Mouse (Mus musculus) MEL (cell line): ENCODE data around the gene Kansl1. TPM values are rescaled to one million over a fixed set of nuclear protein-coding genes. Genes with fewer than 3 reads are reported as not detected.

Experiments
- CHD2 ChIP-seq: IDR thresholded peaks from 2 replicates; pipeline ENCODE4 v1.6.1; 2011; ENCODE audit warnings: low read length, improper control_type of control experiment
- CTCF ChIP-seq, 3 experiments: IDR thresholded peaks in 2 of 3; conservative IDR thresholded peaks in 1 of 3; 2 replicates each; pipeline ENCODE4 v1.5.1; 2011 to 2012; ENCODE audit warnings: low read length in 3 of 3, low read depth in 2 of 3, mild to moderate bottlenecking in 2 of 3, improper control_type of control experiment in 1 of 3, inconsistent platforms in 1 of 3, mixed read lengths in 1 of 3, moderate library complexity in 1 of 3; ENCODE audit not compliant: control insufficient read depth in 1 of 3, insufficient read depth in 1 of 3, poor library complexity in 1 of 3, severe bottlenecking in 1 of 3
- ELF1 ChIP-seq: IDR thresholded peaks from 2 replicates; pipeline ENCODE4 v1.6.1; 2014; ENCODE audit warnings: low read depth, mild to moderate bottlenecking, inconsistent platforms, low read length, improper control_type of control experiment, moderate library complexity
- HCFC1 ChIP-seq: IDR thresholded peaks from 2 replicates; pipeline ENCODE4 v1.6.1; 2012; ENCODE audit warnings: low read depth, mild to moderate bottlenecking, inconsistent platforms, low read length, improper control_type of control experiment, moderate library complexity
- JUND ChIP-seq: IDR thresholded peaks from 2 replicates; pipeline ENCODE4 v1.6.1; 2011; ENCODE audit warnings: low read depth, mild to moderate bottlenecking, improper control_type of control experiment, low read length
- MEF2A ChIP-seq: IDR thresholded peaks from 2 replicates; pipeline ENCODE4 v1.6.1; 2014; ENCODE audit warnings: low read depth, mild to moderate bottlenecking, inconsistent platforms, low read length, improper control_type of control experiment; ENCODE audit not compliant: poor library complexity, insufficient replicate concordance, severe bottlenecking; ENCODE audit errors: extremely low read depth
- MXI1 ChIP-seq: IDR thresholded peaks from 2 replicates; pipeline ENCODE4 v1.6.1; 2011; ENCODE audit warnings: mild to moderate bottlenecking, low read depth, low read length, improper control_type of control experiment
- MYB ChIP-seq: IDR thresholded peaks from 2 replicates; pipeline ENCODE4 v1.6.1; 2011; ENCODE audit warnings: mild to moderate bottlenecking, low read depth, low read length, improper control_type of control experiment
- MYC ChIP-seq: IDR thresholded peaks from 2 replicates; pipeline ENCODE4 v1.6.1; 2011; ENCODE audit warnings: low read depth, mild to moderate bottlenecking, low read length, improper control_type of control experiment, moderate library complexity
- NRF1 ChIP-seq: IDR thresholded peaks from 2 replicates; pipeline ENCODE4 v1.6.1; 2014; ENCODE audit warnings: low read depth, mild to moderate bottlenecking, inconsistent platforms, low read length, improper control_type of control experiment, moderate library complexity; ENCODE audit not compliant: poor library complexity, insufficient read depth, severe bottlenecking
- POLR2AphosphoS2 ChIP-seq: IDR thresholded peaks from 2 replicates; pipeline ENCODE4 v1.6.1; 2011; ENCODE audit warnings: low read length, improper control_type of control experiment
- POLR2AphosphoS5 ChIP-seq: IDR thresholded peaks from 2 replicates; pipeline ENCODE4 v1.6.1; 2012; ENCODE audit warnings: low read depth, borderline replicate concordance, mild to moderate bottlenecking, inconsistent platforms, low read length, moderate library complexity, mixed read lengths
- TAL1 ChIP-seq: IDR thresholded peaks from 2 replicates; pipeline ENCODE4 v1.6.1; 2012; ENCODE audit warnings: mild to moderate bottlenecking, inconsistent platforms, low read length, moderate library complexity, mixed read lengths
- TBP ChIP-seq: IDR thresholded peaks from 2 replicates; pipeline ENCODE4 v1.8.0; 2011; ENCODE audit warnings: low read depth, low read length, improper control_type of control experiment
- TCF12 ChIP-seq: IDR thresholded peaks from 2 replicates; pipeline ENCODE4 v1.6.1; 2014; ENCODE audit warnings: low read depth, mild to moderate bottlenecking, inconsistent platforms, low read length, improper control_type of control experiment, moderate library complexity
- UBTF ChIP-seq: IDR thresholded peaks from 2 replicates; pipeline ENCODE4 v1.6.1; 2012; ENCODE audit warnings: low read depth, mild to moderate bottlenecking, inconsistent platforms, low read length, improper control_type of control experiment, moderate library complexity, borderline replicate concordance; ENCODE audit not compliant: insufficient read depth
- USF1 ChIP-seq: IDR thresholded peaks from 2 replicates; pipeline ENCODE4 v1.6.1; 2014; ENCODE audit warnings: low read depth, mild to moderate bottlenecking, inconsistent platforms, low read length, improper control_type of control experiment, moderate library complexity
- USF2 ChIP-seq, 2 experiments: IDR thresholded peaks; 2 replicates each; pipeline ENCODE4 v1.6.1; 2011 to 2012; ENCODE audit warnings: improper control_type of control experiment in 2 of 2, low read length in 2 of 2, borderline replicate concordance in 1 of 2, inconsistent platforms in 1 of 2, low read depth in 1 of 2, mild to moderate bottlenecking in 1 of 2; ENCODE audit not compliant: insufficient read depth in 1 of 2
- ZKSCAN1 ChIP-seq: IDR thresholded peaks from 2 replicates; pipeline ENCODE4 v1.6.1; 2012; ENCODE audit warnings: low read depth, mild to moderate bottlenecking, inconsistent platforms, low read length, improper control_type of control experiment, moderate library complexity
- polyA plus RNA-seq, 2 experiments: library from polyadenylated mRNA; stranded (reverse) in 1 of 2; unstranded in 1 of 2; fragments of >175 nt in 1 of 2; fragments of >200 nt in 1 of 2; gene quantifications; 2 replicates each; pipeline versions ENCODE4 v1.2.1 to v1.2.4; 2012; ENCODE audit warnings: low replicate concordance in 2 of 2, low read depth in 1 of 2; ENCODE audit not compliant: insufficient read length in 2 of 2, insufficient read depth in 1 of 2, missing spikeins in 1 of 2
- total RNA-seq: library from RNA; depleted of rRNA; stranded (reverse); fragments of 300-350 nt; gene quantifications from 2 replicates; pipeline ENCODE4 v1.2.3, GENCODE M21; 2012

The Kansl1 gene
- total and polyA plus RNA-seq, 3 experiments, result 14.9 to 76.3 (median 56.4) TPM

GRCm38 (mm10) chr11:104441475-104442332, 27.0 kb downstream of the Kansl1 start (continued):
- TF ChIP-seq ZKSCAN1, result 0 out of 2 replicates have a peak, but pooled peaks have one; percentile 33
- no peak for TF ChIP-seq POLR2AphosphoS5
- no peak for TF ChIP-seq POLR2AphosphoS2
- TF ChIP-seq UBTF, result no peak
- no peak for TF ChIP-seq MYB
- TF ChIP-seq TBP, result no peak
- no peak for TF ChIP-seq CTCF (IDR thresholded peaks at IDR 0.05 in 2 of 3, conservative IDR thresholded peaks at IDR 0.05 in 1 of 3; ENCODE audit: control insufficient read depth in 1 of 3, insufficient read depth in 1 of 3, low read depth in 2 of 3, low read length in 3 of 3, poor library complexity in 1 of 3, severe bottlenecking in 1 of 3)
- TF ChIP-seq TCF12, result peak; percentile 15; the same call in 1 of the 2 replicates
- TF ChIP-seq ELF1, result no peak; the same call in 1 of the 2 replicates
- no peak for TF ChIP-seq MYC
- TF ChIP-seq NRF1, result no peak
- TF ChIP-seq USF2 (IDR thresholded peaks at IDR 0.05; ENCODE audit: borderline replicate concordance in 1 of 2, insufficient read depth in 1 of 2, low read depth in 1 of 2, low read length in 2 of 2), result peak in 1 of 2 experiments; percentile 57; a peak in 1 of 4 replicates
- TF ChIP-seq HCFC1, result peak; percentile 54; the same call in 1 of the 2 replicates
- TF ChIP-seq USF1, result peak; percentile 88
- no peak for TF ChIP-seq CHD2
- no peak; the same call in none of the 2 replicates for TF ChIP-seq MXI1
- no peak for TF ChIP-seq JUND
- no peak for TF ChIP-seq TAL1
- TF ChIP-seq MEF2A, result 0 out of 2 replicates have a peak, but pooled peaks have one; percentile 26
